Mouse (Mus musculus) liver, embryonic 14.5 days (tissue): ENCODE results near the gene Ldlr. TPM values are rescaled to one million over a fixed set of nuclear protein-coding genes. Genes with fewer than 3 reads are reported as not detected.

Experiments used
- ATAC-seq: fragments of 200-750 bp; cut with Nextera tagmentation; 2 replicates; pipeline ENCODE4 v1.8.0; 2017; ENCODE audit warnings: moderate number of reproducible peaks, mild to moderate bottlenecking, moderate library complexity; ENCODE audit not compliant: insufficient read depth
- DNase-seq, 3 experiments: peaks; one replicate each; pipeline ENCODE4 v3.0.0-alpha.2; 2012 to 2013; ENCODE audit warnings: low read depth in 3 of 3, low spot score in 3 of 3
- H3K27ac ChIP-seq: fragments of 300-500 bp; sonication (generic); 2 replicates; pipeline ENCODE4 v1.5.1; 2014; ENCODE audit warnings: moderate library complexity, mild to moderate bottlenecking, control low read depth, inconsistent platforms
- H3K27me3 ChIP-seq: fragments of 300-500 bp; sonication (generic); 2 replicates; pipeline ENCODE4 v1.6.1; 2014; ENCODE audit warnings: mild to moderate bottlenecking, low read length, moderate library complexity; ENCODE audit not compliant: control insufficient read depth, insufficient read depth
- H3K36me3 ChIP-seq: fragments of 300-500 bp; sonication (generic); replicated peaks from 2 replicates; pipeline ENCODE4 v1.6.1; 2014; ENCODE audit warnings: low read depth; ENCODE audit not compliant: control insufficient read depth, insufficient read depth
- H3K4me1 ChIP-seq, 2 experiments: fragments of 200-500 bp in 1 of 2; fragments of 300-500 bp in 1 of 2; sonication (generic) in 1 of 2; replicated peaks; 2 replicates each; pipeline ENCODE4 v1.6.1; 2012 to 2014; ENCODE audit warnings: antibody characterized with exemption in 1 of 2, inconsistent platforms in 1 of 2, low read length in 1 of 2; ENCODE audit not compliant: control insufficient read depth in 2 of 2, insufficient read depth in 2 of 2
- H3K4me2 ChIP-seq: fragments of 300-500 bp; sonication (generic); 2 replicates; pipeline ENCODE4 v1.6.1; 2014; ENCODE audit warnings: low read depth, mild to moderate bottlenecking, control low read depth, moderate library complexity
- H3K4me3 ChIP-seq, 2 experiments: fragments of 200-500 bp in 1 of 2; fragments of 300-500 bp in 1 of 2; sonication (generic) in 1 of 2; 2 replicates each; pipeline ENCODE4 v1.5.1; 2012 to 2014; ENCODE audit warnings: low read depth in 2 of 2, low read length in 2 of 2, mild to moderate bottlenecking in 2 of 2, control low read depth in 1 of 2, inconsistent platforms in 1 of 2, moderate library complexity in 1 of 2; ENCODE audit not compliant: insufficient read depth in 1 of 2
- H3K9ac ChIP-seq: fragments of 300-500 bp; sonication (generic); replicated peaks from 2 replicates; pipeline ENCODE4 v1.6.1; 2014; ENCODE audit warnings: mild to moderate bottlenecking, control low read depth, moderate library complexity
- H3K9me3 ChIP-seq: fragments of 300-500 bp; sonication (generic); 2 replicates; pipeline ENCODE4 v1.6.1; 2016; ENCODE audit warnings: low read length, mixed read lengths; ENCODE audit not compliant: control insufficient read depth
- CTCF ChIP-seq: IDR thresholded peaks from 2 replicates; pipeline ENCODE4 v1.5.1; 2016; ENCODE audit warnings: antibody characterized with exemption, low read depth, control low read depth
- EP300 ChIP-seq: IDR thresholded peaks from 2 replicates; pipeline ENCODE4 v1.6.1; 2016; ENCODE audit warnings: antibody characterized with exemption, low read depth
- WGBS: fragments of 180-500 bp; shearing (Covaris S2); extraction: QIAGEN DNeasy Blood & Tissue Kit; methylation state at CpG from one replicate; pipeline ENCODE4 v1.1.7; 2014; ENCODE audit not compliant: insufficient replicate concordance; 5-methylcytosine and 5-hydroxymethylcytosine counted together
- polyA plus RNA-seq, 2 experiments: library from polyadenylated mRNA; depleted of rRNA in 1 of 2; stranded (reverse) in 1 of 2; unstranded in 1 of 2; fragments of >200 nt; fragmentation: Nextera tagmentation in 1 of 2; extraction: Ambion mirVana in 1 of 2; gene quantifications; 2 replicates each; pipeline versions ENCODE4 v1.2.1 to v1.2.3; 2012 to 2014

Ldlr gene
- polyA plus RNA-seq (2012; rRNA removed), result 12.6 and 12.7 TPM in 2 replicates
- polyA plus RNA-seq (2014; fragmentation: Nextera tagmentation; extraction: Ambion mirVana), result 5.9 and 7.6 TPM in 2 replicates

GRCm38 (mm10) chr9:21723377-21724146 is at the start of gene Ldlr:
Gene Ldlr, plus strand, starts transcription at chr9:21723483.
- peak; percentile 81 for ATAC-seq
- Histone ChIP-seq H3K9ac (peak within 1 kb of the TSS; percentile 88), H3K4me2 (peak within 1 kb of the TSS; percentile 97), H3K9me3 (no peaks in the 10 kb centered on the region), H3K4me1 (peaks cover 14 to 27% of the 10 kb centered on the region in 2 experiments), H3K27ac (peak within 1 kb of the TSS; percentile 89), H3K4me3 (peak within 1 kb of the TSS; percentile 86 to 87), H3K36me3 (no peaks in the 10 kb centered on the region; the same call in 1 of the 2 replicates), H3K27me3 (no peaks in the 10 kb centered on the region)
- peak; percentile 87 to 92 (median 87) for DNase-seq
- under 1% methylated on average over 47 of the region's 47 CpGs for WGBS
- TF ChIP-seq EP300, result peak; percentile 40; the same call in 1 of the 2 replicates
- no peak for TF ChIP-seq CTCF

- TF ChIP-seq CTCF (no peak), EP300 (no peak)
Observed at GRCm38 (mm10) chr9:21677706-21678105, 45.6 kb upstream of the Ldlr start.

GRCm38 (mm10) chr9:21680448-21680847 is 42.8 kb upstream of the Ldlr start:
- Histone ChIP-seq H3K27ac (no peak overlapping the region), H3K9me3 (no peaks in the 10 kb centered on the region), H3K4me1 (no peaks in the 10 kb centered on the region), H3K4me2 (no peak overlapping the region), H3K9ac (no peak overlapping the region), H3K36me3 (peaks cover 73% of the 10 kb centered on the region), H3K4me3 (no peak overlapping the region), H3K27me3 (no peaks in the 10 kb centered on the region)
- ATAC-seq (no peak), DNase-seq (no peak)
- TF ChIP-seq EP300 (no peak), CTCF (no peak)
- 79% methylated on average over 4 of the region's 4 CpGs for WGBS

More at GRCm38 (mm10) chr9:21677706-21678105, 45.6 kb upstream of the Ldlr start:
- H3K9ac ChIP-seq, result no peak overlapping the region
- H3K36me3 ChIP-seq, result peaks cover 74% of the 10 kb centered on the region
- H3K27ac ChIP-seq, result no peak overlapping the region
- no peaks in the 10 kb centered on the region for H3K9me3 ChIP-seq
- no peaks in the 10 kb centered on the region for H3K27me3 ChIP-seq
- no peaks in the 10 kb centered on the region for H3K4me1 ChIP-seq
- ATAC-seq (no peak), DNase-seq (no peak)
- no peak overlapping the region for H3K4me2 ChIP-seq
- 84% methylated on average over 17 of the region's 17 CpGs for WGBS
- no peak overlapping the region for H3K4me3 ChIP-seq

- TF ChIP-seq EP300, result no peak
- TF ChIP-seq CTCF, result peak; percentile 49
- DNase-seq (no peak), ATAC-seq (no peak)
- Histone ChIP-seq H3K36me3 (peaks cover 65% of the 10 kb centered on the region), H3K9me3 (no peaks in the 10 kb centered on the region), H3K9ac (no peak overlapping the region), H3K4me2 (no peak overlapping the region), H3K4me1 (no peaks in the 10 kb centered on the region), H3K27me3 (no peaks in the 10 kb centered on the region), H3K4me3 (no peak overlapping the region), H3K27ac (no peak overlapping the region)
- WGBS, result 81% methylated on average over 4 of the region's 4 CpGs
Observed at GRCm38 (mm10) chr9:21682827-21683226, 40.5 kb upstream of the Ldlr start.

- no peaks in the 10 kb centered on the region for H3K9me3 ChIP-seq
- H3K9ac ChIP-seq, result no peak overlapping the region
- WGBS, result 66% methylated on average over 3 of the region's 3 CpGs
- H3K4me3 ChIP-seq, result no peak overlapping the region
- no peak overlapping the region for H3K27ac ChIP-seq
- peaks cover 0 to 2% of the 10 kb centered on the region in 2 experiments; a peak in 1 of 4 replicates for H3K4me1 ChIP-seq
- no peak for TF ChIP-seq EP300
- no peak for TF ChIP-seq CTCF
- no peak overlapping the region for H3K4me2 ChIP-seq
- no peaks in the 10 kb centered on the region for H3K27me3 ChIP-seq
- H3K36me3 ChIP-seq, result peaks cover 55% of the 10 kb centered on the region
- DNase-seq, result no peak
- no peak for ATAC-seq
Observed at GRCm38 (mm10) chr9:21683897-21684296, 39.4 kb upstream of the Ldlr start.
